Mouse (Mus musculus): Measurements from ENCODE around the gene Cbr3.

DNA sequence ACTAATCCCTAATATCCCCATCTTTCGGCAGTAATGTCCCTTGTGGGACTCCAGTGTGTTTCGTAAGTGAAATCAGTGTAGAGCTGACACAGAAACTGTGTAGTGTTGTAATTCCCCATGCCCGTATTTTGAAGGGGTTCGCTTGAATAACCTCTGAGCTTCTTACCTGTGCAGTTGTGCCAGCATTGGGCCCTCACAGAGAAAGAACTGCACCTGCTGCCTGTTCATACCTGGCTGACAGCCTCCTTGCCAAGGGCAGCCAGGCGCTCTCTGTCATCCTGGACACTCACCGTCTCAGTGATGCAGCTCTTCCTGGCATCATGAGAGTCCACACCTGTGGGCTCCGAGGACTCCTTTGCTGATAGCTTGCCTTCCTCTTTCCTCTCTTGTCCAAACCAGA lies 30.0 kb downstream of the Cbr3 start:
- TF ChIP-seq GATA1 (IDR thresholded peaks at IDR 0.05; ENCODE audit: low read length) (no peak), TAL1 (IDR thresholded peaks at IDR 0.05; ENCODE audit: low read length) (no peak)
